Mouse (Mus musculus) gastrocnemius, postnatal 4 days (tissue): ENCODE results near the gene 2210407C18Rik. TPM values are rescaled to one million over a fixed set of nuclear protein-coding genes. Genes with fewer than 3 reads are reported as not detected.

Source experiments
- DNase-seq, 2 experiments: peaks; one replicate each; pipeline ENCODE4 v3.0.0; 2021 to 2022; ENCODE audit warnings: low spot score in 2 of 2, mixed read lengths in 2 of 2
- total RNA-seq, 2 experiments: library from RNA; stranded (reverse); gene quantifications; 2 replicates each; pipeline ENCODE4 v1.2.3; 2021

Gene 2210407C18Rik
- total RNA-seq, 2 experiments from 2014 or later = not detected

DNA sequence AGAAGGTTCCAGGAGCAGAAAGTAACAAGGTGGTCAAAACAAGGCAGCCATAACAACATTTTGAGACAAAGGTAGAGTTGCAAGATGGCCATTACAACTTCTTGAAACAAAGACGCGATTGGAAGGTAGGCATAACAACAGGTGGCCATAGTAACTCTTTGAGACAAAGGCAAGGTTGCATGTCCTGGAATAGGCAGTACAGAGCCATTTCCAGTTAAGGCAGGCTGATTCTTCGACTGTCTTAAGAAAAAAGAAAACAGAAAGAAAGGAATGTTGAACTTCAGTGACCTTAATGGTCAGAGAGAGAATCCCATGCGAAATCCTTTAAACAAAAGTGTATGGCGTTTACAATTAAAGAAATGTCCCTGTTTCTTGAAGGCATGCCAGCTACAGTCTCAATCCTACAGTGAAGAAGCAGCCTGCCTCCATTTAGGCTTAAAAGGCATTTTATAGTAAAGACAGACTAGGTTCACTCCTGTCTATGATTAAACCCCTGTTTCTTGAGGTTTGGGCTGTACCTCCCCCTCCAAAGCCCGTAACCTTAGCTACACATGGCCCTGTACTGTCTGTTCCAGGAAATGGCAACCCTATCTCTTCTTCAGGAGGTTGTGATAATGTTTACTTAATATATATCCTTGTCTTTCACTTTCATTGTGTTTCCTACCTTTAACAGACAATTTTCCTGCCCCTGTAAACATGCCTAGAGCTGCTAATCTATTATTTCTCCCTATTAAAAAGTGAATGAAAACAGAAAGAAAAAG lies 12.9 kb downstream of the 2210407C18Rik start:
- no peak for DNase-seq

DNA sequence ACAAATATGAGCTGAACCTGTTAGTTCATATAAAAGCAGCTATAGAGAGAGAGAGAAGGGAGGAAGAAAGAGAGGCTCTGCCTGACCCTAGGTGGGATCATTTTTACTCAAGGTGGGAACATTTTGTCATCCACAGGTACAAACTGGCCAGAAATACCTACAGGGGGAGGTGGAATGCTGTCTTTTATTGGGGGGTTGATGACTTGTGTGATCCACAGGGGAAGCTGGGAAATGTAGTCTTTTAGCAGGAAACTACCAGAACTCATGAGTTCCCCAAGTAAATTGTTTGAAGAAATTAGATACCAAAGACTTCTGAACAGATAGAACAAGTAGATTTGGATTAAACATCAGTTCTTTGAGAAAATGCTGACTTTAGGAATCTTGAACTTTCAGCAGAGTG lies 13.8 kb downstream of the 2210407C18Rik start:
- no peak for DNase-seq

DNA sequence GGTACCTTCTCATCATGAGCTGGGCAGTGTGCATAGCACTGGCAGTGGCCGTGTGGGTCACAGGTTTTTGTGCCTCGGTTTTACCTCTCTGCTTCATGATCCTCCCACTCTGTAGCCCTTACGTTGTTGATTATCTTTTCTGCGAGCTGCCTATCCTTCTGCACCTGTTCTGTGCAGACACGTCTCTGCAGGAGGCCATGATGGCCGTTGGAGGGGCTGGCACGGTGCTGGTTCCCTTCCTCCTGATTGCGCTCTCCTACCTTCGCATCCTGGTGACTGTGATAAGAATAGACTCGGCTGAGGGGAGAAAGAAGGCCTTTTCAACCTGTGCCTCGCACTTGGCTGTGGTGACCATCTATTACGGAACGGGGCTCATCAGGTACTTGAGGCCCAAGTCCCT lies 18.0 kb downstream of the 2210407C18Rik start:
- no peak for DNase-seq

GRCm38 (mm10) chr11:58594814-58595213 lies 21.1 kb downstream of the 2210407C18Rik start, which contains the start of gene Olfr324:
Olfr324 (plus strand) TSS chr11:58595114.
- no peak for DNase-seq

- no peak for DNase-seq
These were observed 27.1 kb downstream of the 2210407C18Rik start for GRCm38 (mm10) chr11:58588620-58589250.

DNA sequence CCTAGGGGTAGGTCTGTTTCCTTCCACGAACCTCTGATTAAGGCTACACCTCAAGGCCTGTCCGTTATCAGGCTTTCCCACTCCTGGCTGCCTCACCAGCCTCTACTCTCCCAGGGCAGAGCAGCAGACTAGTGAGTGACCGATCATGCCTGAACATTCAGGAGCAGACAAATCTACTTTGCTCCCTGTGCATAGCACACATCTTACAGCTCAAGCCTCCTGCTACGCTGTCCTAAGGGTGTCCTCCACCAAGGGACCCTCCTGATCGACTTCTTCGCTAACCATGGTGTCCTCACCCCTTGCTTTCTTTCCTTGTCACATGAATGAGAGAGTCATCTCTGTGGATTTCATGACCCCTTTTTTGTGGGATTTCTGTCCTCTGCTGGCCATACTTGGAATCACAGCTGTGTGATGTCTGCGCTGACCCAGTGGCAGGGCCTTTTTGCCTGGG lies 28.0 kb downstream of the 2210407C18Rik start:
- peak in 1 of 2 experiments; percentile 42 for DNase-seq

DNA sequence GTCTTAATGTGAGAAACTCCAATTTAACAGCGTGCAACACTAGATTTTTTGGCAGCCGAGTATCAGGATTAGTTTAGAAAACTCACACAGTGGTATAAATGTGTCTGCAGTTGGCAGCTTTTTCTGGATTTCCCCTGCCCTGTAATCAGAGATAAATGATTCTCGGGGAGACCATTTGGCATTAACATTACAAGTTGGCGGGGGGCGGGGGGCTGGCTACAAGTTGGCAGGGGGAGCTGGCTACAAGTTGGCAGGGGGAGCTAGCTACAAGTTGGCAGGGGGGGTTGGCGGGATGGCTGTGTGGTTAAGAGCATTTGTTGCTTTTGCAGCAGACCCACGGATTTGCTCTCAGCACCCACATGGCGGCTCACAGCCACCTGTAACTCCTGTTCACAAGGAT lies 37.2 kb downstream of the 2210407C18Rik start:
- DNase-seq = no peak

GRCm38 (mm10) chr11:58577430-58577829 lies 38.4 kb downstream of the 2210407C18Rik start, which contains the start of gene Olfr325:
Olfr325 (plus strand) TSS chr11:58577730.
- no peak for DNase-seq

- DNase-seq = peak; percentile 31 to 77
These were observed 45.5 kb downstream of the 2210407C18Rik start, which contains the start of gene Olfr224 for GRCm38 (mm10) chr11:58570405-58570804. Olfr224 (minus strand) TSS chr11:58570553.

Other genes starting within 250 kb of the 2210407C18Rik start
- gene Lypd8, start 237.0 kb downstream of the 2210407C18Rik start, total RNA-seq = not detected
- not detected for gene 1810065E05Rik, start 195.0 kb downstream of the 2210407C18Rik start, total RNA-seq
- not detected for gene Gm12253, start 183.5 kb downstream of the 2210407C18Rik start, total RNA-seq
- not detected for gene Lypd9, start 163.2 kb downstream of the 2210407C18Rik start, total RNA-seq
- not detected for gene Olfr30, start 153.8 kb downstream of the 2210407C18Rik start, total RNA-seq
- gene Olfr332, start 123.5 kb downstream of the 2210407C18Rik start, total RNA-seq = not detected
- not detected for gene Olfr331, start 113.5 kb downstream of the 2210407C18Rik start, total RNA-seq
- not detected for gene Olfr330, start 81.2 kb downstream of the 2210407C18Rik start, total RNA-seq
- not detected for gene Olfr329-ps, start 69.7 kb downstream of the 2210407C18Rik start, total RNA-seq
- gene Olfr328, start 60.4 kb downstream of the 2210407C18Rik start, total RNA-seq = not detected
- gene Olfr224, start 45.5 kb downstream of the 2210407C18Rik start, total RNA-seq = not detected
- not detected for gene Olfr325, start 38.3 kb downstream of the 2210407C18Rik start, total RNA-seq
- gene Olfr324, start 21.0 kb downstream of the 2210407C18Rik start, total RNA-seq = not detected
- gene Olfr323, start 14.4 kb upstream of the 2210407C18Rik start, total RNA-seq = not detected
- gene Trim58, start 24.4 kb upstream of the 2210407C18Rik start, total RNA-seq = under 1 TPM in 1 of 2 experiments, not detected in 1; 0.13 TPM
- gene Olfr322, start 42.7 kb upstream of the 2210407C18Rik start, total RNA-seq = not detected
- gene Olfr320, start 65.0 kb upstream of the 2210407C18Rik start, total RNA-seq = not detected
- not detected for gene Olfr319, start 83.1 kb upstream of the 2210407C18Rik start, total RNA-seq
- not detected for gene Olfr318, start 107.9 kb upstream of the 2210407C18Rik start, total RNA-seq
- not detected for gene Olfr317, start 123.1 kb upstream of the 2210407C18Rik start, total RNA-seq
- gene Olfr316, start 136.7 kb upstream of the 2210407C18Rik start, total RNA-seq = not detected
- not detected for gene Olfr315, start 157.1 kb upstream of the 2210407C18Rik start, total RNA-seq
- gene Olfr314, start 166.9 kb upstream of the 2210407C18Rik start, total RNA-seq = not detected
- gene Fam183b, start 185.9 kb upstream of the 2210407C18Rik start, total RNA-seq = under 1 TPM in 1 of 2 experiments, not detected in 1; 0.52 TPM
- gene Olfr313, start 198.9 kb upstream of the 2210407C18Rik start, total RNA-seq = not detected
- gene Olfr312, start 213.2 kb upstream of the 2210407C18Rik start, total RNA-seq = not detected
- not detected for gene Olfr311, start 223.2 kb upstream of the 2210407C18Rik start, total RNA-seq
- 1 to 10 TPM; 3.7 to 4.5 TPM for gene Gm12258, start 231.1 kb upstream of the 2210407C18Rik start, total RNA-seq